Comparison of ENCODE assay signal across 1 mouse cellular context in the genomic region with DNA sequence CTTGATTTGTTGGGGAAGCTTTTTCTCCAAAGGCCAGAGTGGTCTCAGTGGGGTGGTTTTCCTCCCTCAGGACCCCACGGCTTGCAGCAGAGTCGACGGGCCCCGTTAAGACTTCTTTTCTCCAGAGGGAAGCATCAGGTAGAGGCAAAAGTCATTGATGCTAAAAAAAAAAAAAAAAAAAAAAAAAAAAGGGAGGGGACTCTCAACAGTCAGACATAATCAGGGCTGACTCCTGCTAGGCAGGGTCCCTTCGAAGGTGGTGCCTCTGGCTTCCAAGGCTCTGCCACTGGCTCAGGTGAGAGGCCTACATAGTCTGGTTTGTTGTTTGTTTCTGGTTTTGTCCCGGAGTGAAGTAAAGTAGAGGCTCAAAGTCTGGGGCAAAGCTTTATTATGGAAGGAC.
A peak's percentile ranks its signal among the peaks of the same experiment; 100 is the strongest.
TF ChIP-seq lines count a peak whose summit lies in the region.

No protein-coding gene starts in this region.

TF ChIP-seq in MEL, 35 proteins besides CTCF, POLR2A, EP300 and RAD21:
- TF ChIP-seq MAX (IDR thresholded peaks at IDR 0.05; ENCODE audit: low read length): no peak
- TF ChIP-seq ZNF384 (IDR thresholded peaks at IDR 0.05; ENCODE audit: low read depth, low read length): peak; percentile 69; the same call in 1 of the 2 replicates
